Mouse (Mus musculus): ENCODE measurements at regions not wholly inside any gene's neighbourhood (a gene's known extent, or its start where the extent isn't known, plus 50 kb on each side); places are given as distances from the start of the nearest gene placed in this dataset.
A peak's percentile ranks its signal among the peaks of the same experiment; 100 is the strongest.

DNA sequence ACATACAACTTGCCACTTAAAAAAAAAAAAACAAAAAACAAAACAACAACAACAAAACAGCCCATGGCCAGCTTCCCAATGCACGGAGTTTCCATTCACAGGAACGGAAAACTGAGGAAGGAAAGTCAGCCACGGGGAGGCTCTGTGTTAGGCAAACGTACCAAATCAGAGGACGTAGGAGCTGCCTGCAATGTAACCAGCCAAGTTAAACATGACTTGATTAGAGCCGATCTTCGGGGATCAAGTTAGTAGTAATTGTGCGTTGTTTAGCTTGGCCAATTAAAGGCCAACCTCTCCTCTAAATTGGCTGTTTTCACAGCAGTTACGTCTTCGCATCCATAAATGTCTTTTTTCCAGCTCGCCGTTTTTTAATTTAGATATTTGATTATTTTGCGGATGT is 190.7 kb downstream of the Cd83 start:
- DNase-seq: no peak

DNA sequence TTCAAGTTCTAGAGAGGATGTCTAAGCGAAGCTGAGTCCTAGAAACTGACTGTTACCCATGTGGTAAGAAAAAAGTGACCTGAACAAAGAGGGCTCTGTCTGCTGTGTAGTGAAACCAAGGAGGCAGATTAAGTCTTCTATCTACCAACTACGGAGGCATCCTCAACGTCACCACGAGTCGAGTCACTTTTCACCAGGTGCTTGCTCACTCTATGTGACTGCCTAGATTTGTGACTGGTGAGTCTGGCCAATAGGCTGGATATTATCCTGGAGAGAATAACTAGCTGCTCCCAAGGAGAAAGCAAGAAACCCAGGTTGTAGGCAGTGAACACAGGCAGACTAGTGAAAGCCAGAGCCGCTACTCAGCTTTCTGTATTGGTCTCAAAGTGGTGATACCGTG is 191.2 kb downstream of the Cd83 start:
- DNase-seq: no peak

GRCm38 (mm10) chr13:43976676-43977075 is 192.1 kb downstream of the Cd83 start:
- DNase-seq: no peak

DNA sequence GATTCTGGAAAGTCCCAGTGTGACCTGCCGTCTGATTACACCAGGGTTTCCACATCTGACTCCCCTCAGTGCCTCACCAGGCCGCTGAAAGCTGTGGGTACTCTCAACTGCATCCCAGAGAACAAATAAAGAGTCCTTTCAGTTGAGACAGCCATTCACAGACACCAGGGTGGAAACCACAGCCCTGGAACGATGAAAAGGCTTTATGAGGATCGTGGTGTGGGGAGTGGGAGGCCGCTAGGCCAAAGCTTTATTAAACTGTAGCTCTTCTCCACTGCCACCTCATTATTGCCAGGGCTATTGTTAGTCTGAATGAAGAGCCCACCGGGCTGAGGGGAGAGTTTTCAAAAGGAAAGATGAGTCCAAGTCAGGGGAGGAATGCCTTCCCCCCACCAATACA is 202.8 kb downstream of the Cd83 start:
- no peak for DNase-seq

GRCm38 (mm10) chr13:43988421-43988820 is 203.8 kb downstream of the Cd83 start:
- DNase-seq: no peak

DNA sequence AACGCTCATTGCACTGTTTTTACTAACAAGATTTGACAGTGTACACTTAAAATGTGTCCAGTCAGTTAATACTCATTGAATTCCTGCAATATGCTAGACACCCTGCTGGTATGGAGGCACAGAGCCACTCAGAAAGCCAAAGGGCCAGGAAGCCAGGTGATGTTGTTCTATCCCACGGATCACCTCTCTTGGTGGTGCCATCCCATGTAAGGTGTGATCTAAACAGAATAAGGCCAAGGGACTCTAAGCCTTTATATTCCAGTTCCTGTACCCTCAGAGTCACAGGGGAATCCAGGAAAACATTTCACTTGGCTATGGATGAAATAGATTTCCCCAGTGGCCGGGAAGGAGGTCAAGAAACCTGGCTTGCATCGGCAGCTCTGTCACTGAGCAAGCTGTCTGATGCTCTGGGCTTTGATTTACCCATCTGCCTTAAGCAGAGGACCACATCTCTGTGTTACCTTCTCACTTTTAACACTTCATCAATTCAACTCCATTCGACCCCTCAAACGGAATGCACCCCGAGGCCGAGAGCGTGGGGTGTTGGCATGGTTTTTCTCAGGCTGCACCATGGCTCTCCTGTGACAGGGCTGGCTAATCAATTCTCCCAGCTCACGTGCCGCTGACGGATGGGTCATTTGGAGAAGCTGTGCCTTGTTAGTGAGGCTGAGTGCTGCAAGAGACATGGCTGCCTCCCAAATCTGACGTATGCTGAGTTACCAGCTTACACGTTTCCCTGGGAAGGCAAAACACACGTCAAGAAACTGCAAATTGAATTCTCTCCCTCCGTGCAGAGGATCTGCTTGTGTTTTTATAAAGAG is 205.9 kb downstream of the Cd83 start:
- DNase-seq: peak; percentile 75

DNA sequence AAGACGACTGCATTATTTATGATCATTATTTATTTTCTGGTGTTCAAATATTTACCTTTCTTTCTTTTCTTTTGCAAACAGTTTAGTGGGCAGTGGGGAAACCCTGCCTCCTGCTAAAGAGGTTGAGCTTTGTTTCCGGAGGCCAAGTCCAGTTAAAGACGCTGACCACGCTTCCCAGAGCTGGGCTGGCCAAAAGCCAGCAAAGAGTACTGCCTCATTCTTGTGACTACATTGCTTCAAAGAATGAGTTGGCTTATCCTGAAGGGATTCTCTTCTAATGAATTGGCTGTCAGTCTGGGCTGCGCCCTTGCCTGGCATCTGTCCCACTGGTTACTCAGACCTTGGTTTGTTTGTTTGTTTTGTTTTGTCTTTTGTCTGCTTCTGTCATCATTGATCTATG is 207.2 kb downstream of the Cd83 start:
- peak; percentile 48 for DNase-seq

DNA sequence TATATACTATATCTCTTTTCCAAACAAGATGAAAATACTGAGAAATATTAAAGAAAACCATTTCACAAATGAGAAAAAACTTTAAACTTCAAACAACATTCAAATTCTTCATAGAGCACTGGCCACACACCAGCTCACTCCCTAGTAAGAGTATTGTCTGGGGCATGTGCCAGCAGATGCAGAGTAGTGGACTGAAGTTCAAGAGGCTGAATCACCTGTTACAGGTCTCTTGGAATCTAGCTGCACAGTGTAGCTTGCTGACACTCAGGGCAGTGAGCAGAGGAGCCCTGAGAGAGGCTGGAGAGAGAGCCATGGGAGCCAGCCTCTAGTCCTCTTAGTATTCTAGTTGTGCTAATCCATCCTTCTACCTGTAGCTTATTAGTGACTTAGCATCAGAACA is 208.4 kb downstream of the Cd83 start:
- DNase-seq: no peak

DNA sequence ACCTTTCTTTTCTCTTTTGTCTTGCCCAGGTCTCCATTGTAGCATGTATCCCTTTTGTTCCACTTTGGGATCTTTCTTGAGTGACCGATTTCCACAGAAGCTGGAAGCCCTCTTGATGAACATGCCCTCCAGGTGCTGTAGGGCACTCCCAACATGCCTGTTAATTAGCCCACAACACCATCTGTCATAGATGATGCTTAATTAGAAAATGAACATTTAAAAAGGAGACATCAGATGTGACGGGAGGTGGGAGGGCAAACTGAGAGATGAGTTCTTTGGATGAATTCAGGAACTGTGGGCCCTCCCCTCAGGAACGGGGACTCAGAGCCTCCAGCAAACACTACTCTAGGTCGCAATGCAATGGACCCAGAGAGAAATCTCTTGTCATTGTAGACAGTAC is 209.8 kb downstream of the Cd83 start:
- no peak for DNase-seq

- DNase-seq: no peak
These were observed 211.0 kb downstream of the Cd83 start for GRCm38 (mm10) chr13:43995623-43996022.

GRCm38 (mm10) chr13:44001861-44002545 is 217.4 kb downstream of the Cd83 start:
- DNase-seq: no peak

DNA sequence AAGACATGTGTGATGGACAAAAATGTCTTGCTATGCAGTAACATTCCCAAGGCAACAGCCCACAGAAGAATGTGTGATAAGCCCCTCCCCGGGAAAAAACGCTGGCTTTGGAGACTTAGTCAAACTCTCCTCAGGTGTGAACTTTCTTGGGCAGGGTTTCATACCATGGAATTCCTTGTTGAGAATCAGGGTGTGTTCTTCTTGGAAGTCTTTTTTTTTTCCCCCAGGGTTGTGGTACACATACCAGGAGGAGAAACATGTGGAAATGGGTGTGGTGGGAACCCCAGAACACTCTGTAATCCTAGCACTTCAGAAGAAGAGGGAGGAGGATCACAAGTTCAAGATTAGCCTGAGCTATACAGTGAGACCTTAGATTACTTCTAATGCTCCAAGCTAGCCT is 228.3 kb downstream of the Cd83 start:
- no peak for DNase-seq

DNA sequence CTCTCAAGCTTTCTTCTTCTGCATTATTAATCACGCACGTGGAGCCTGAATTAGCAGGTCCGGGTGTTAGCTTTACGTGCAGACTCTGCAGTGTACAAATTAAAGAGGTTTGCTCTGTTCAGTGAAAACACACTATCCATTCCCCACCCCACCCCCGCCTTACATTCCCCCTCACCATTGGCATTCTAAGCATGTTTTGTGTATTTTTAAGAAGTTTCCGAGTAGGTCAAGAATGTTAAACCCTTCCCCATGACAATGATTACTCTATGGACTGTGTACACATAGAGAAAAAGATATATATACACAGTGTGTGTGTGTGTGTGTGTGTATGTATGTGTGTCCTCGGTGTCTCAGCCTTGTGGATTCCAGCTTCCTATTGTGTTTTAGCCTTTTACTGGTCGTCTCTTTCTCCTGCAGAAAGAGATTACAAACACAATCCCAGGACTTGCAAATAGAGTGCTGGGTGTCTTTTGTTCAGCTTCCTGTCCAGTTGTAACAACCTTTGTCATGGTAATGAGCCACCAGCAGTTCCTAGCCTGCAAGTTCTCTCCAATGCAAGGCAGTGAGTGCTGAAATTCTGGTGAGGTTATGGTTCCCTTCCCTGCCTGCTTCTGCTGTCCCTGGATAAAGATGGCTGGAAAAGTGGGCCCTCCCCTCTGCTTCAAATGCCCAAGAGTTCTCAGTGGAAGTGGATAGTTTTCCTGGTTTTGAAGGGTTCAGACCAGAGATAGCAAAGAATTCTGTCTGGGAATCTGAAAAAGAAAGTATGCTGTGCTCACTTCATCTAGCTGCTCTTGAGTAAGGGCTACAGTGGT is 234.1 kb downstream of the Cd83 start:
- no peak for DNase-seq

DNA sequence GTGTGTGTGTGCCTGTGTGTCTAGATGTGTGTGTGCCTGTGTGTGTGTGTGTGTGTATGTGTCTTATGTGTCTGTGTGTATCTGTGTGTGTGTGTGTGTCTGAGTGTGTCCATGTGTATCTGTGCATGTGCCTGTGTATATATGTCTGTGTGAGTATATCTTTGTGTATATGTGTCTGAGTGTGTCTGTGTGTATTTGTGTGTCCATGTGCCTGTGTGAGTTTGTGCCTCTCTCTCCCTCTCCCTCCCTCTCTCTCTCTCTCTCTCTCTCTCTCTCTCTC is 234.7 kb downstream of the Cd83 start:
- DNase-seq: no peak

DNA sequence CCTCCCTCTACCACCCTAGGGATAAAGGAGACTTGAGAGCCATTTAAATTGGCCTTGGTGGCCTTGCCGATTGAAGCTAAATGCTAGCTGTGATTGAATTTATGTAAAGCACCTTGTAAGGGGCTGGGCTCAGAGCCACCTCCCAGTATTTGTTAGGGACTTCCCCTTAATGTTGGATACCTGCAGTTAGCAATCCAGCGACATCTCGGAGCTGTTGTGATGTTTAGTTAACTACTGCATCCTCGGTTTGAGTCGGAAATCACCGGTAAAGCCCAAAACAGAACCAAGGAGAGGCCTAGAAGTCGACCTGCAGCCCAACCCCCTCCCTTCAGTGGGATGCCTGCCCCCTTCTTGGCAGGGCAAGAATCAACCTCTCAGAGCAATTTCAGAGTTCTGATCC is 236.3 kb downstream of the Cd83 start:
- DNase-seq: no peak

GRCm38 (mm10) chr13:44022106-44022505 is 237.5 kb downstream of the Cd83 start:
- DNase-seq: no peak

- no peak for DNase-seq
These were observed 240.0 kb downstream of the Cd83 start for GRCm38 (mm10) chr13:44024612-44025011.

DNA sequence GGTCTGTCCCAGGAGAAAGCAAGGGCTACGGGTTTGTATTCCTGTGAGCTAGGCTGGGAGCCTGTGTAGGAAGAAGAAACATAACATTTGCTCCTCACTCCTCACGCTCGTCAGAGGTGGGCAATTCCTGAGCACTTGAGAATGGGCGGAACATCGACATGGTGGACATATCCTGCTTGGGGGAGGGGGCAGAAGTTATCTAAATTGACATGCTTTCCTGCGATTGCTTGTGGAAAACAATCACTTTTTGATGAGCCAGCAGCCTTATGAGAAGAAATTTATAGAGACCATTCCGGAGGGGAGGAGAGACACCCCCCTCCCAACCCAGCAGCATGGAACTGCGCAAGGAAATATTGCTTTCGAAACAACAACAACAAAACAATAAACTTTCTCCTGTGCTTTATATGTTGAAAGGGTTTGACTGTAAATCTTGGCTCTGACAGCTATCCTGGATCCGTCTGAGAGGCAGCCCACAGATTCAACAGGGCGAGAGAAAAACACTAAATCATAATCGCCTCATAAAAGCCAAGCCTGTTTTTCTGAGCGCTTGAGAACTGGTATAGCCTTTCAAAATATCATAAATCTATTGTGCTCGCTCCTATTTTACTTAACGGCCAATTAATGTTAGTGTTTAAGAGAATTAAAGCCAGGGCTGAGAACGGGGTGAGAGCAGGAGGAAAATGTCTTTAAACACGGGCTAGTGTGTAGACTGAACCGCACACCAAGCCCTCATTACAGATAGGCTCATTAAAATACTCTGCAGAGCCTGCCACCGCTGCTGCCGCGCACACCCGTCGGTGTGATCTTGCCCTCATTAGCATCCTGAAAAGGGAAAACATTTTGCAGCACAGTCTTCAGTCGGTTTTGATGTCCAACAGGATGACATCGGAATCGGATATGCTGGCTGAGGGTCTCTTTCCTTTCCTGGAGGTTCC is 242.0 kb downstream of the Cd83 start:
- no peak for DNase-seq

- no peak for DNase-seq
These were observed 243.5 kb downstream of the Cd83 start for GRCm38 (mm10) chr13:44028081-44028480.

- no peak for DNase-seq
These were observed 246.0 kb downstream of the Cd83 start for GRCm38 (mm10) chr13:44030590-44030989.

- DNase-seq: no peak
These were observed 253.3 kb downstream of the Cd83 start for GRCm38 (mm10) chr13:44037774-44038294.

DNA sequence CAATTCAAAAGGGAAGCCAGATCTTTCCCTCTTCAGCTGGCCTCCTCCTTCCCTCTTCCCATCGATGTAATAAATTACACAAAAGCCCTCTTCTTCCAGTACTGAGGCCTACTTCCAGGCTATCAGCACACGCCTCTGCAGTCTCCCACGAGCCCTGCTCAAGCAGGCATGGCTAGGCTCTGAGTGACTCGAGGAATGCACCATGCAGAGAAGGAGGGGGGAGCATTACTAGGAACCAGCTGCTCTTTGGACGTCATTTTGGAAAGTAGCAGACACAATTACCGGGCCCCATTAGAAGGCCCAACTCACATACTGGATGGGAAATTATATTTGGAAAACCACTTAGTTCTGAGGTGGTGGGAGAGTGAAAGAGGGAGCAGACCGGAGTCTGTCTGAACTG is 253.7 kb downstream of the Cd83 start:
- DNase-seq: no peak

GRCm38 (mm10) chr13:44040640-44041039 is 256.1 kb downstream of the Cd83 start:
- no peak for DNase-seq

All from right cerebral cortex, postnatal 4 days (tissue).